Mouse (Mus musculus): ENCODE measurements at regions not wholly inside any gene's neighbourhood (a gene's known extent, or its start where the extent isn't known, plus 50 kb on each side); places are given as distances from the start of the nearest gene placed in this dataset.

GRCm38 (mm10) chr1:76430041-76430610 lies 884.1 kb downstream of the Slc4a3 start:
- no peak for DNase-seq
- intact Hi-C loops (cut with DNase I), result no loop called here

GRCm38 (mm10) chr1:76433481-76433941 lies 887.4 kb downstream of the Slc4a3 start:
- no peak for DNase-seq
- intact Hi-C loops (cut with DNase I), result no loop called here

GRCm38 (mm10) chr1:76450539-76451214 lies 904.6 kb downstream of the Slc4a3 start:
- DNase-seq, result no peak

GRCm38 (mm10) chr1:76453160-76453710 lies 907.2 kb downstream of the Slc4a3 start:
- no peak for DNase-seq
- intact Hi-C loops (cut with DNase I), result no loop called here

More at GRCm38 (mm10) chr1:76450539-76451214, 904.6 kb downstream of the Slc4a3 start:
- intact Hi-C loops (cut with DNase I), result no loop called here

GRCm38 (mm10) chr1:76466562-76466961 lies 920.5 kb downstream of the Slc4a3 start:
- no peak for DNase-seq
- intact Hi-C loops (cut with DNase I), result no loop called here

GRCm38 (mm10) chr1:76484193-76484592 lies 938.1 kb downstream of the Slc4a3 start:
- intact Hi-C loops (cut with DNase I), result no loop called here
- no peak for DNase-seq

- intact Hi-C loops (cut with DNase I), result no loop called here
- no peak for DNase-seq
Observed at GRCm38 (mm10) chr1:76487481-76487880, 941.4 kb downstream of the Slc4a3 start.

- DNase-seq, result no peak
- intact Hi-C loops (cut with DNase I), result no loop called here
Observed at GRCm38 (mm10) chr1:76489681-76490492, 943.8 kb downstream of the Slc4a3 start.

- intact Hi-C loops (cut with DNase I), result no loop called here
- no peak for DNase-seq
Observed at GRCm38 (mm10) chr1:76490719-76491118, 944.7 kb downstream of the Slc4a3 start.

- intact Hi-C loops (cut with DNase I), result no loop called here
- no peak for DNase-seq
Observed at GRCm38 (mm10) chr1:76491187-76491586, 945.1 kb downstream of the Slc4a3 start.

- DNase-seq, result no peak
- intact Hi-C loops (cut with DNase I), result no loop called here
Observed at GRCm38 (mm10) chr1:76505150-76505549, 959.1 kb downstream of the Slc4a3 start.

GRCm38 (mm10) chr1:76508821-76509220 lies 962.8 kb downstream of the Slc4a3 start:
- intact Hi-C loops (cut with DNase I), result no loop called here
- DNase-seq, result no peak

GRCm38 (mm10) chr1:76509486-76509885 lies 963.4 kb downstream of the Slc4a3 start:
- intact Hi-C loops (cut with DNase I), result no loop called here
- DNase-seq, result no peak

GRCm38 (mm10) chr1:76512156-76512555 lies 966.1 kb downstream of the Slc4a3 start:
- no peak for DNase-seq
- intact Hi-C loops (cut with DNase I), result no loop called here

GRCm38 (mm10) chr1:76513490-76513889 lies 967.4 kb downstream of the Slc4a3 start:
- no peak for DNase-seq
- intact Hi-C loops (cut with DNase I), result no loop called here

GRCm38 (mm10) chr1:76529531-76529930 lies 983.5 kb downstream of the Slc4a3 start:
- intact Hi-C loops (cut with DNase I), result no loop called here
- no peak for DNase-seq

- intact Hi-C loops (cut with DNase I), result no loop called here
Observed at GRCm38 (mm10) chr1:76530342-76530741, 984.3 kb downstream of the Slc4a3 start.

GRCm38 (mm10) chr1:76535522-76535956 lies 979.3 kb downstream of the Epha4 start:
- intact Hi-C loops (cut with DNase I), result no loop called here
- no peak for DNase-seq

More at GRCm38 (mm10) chr1:76530342-76530741, 984.3 kb downstream of the Slc4a3 start:
- no peak for DNase-seq

- DNase-seq, result no peak
- intact Hi-C loops (cut with DNase I), result no loop called here
Observed at GRCm38 (mm10) chr1:76540529-76540928, 974.4 kb downstream of the Epha4 start.

GRCm38 (mm10) chr1:76550876-76551275 lies 964.0 kb downstream of the Epha4 start:
- DNase-seq, result no peak
- intact Hi-C loops (cut with DNase I), result no loop called here

GRCm38 (mm10) chr1:76559441-76559840 lies 955.4 kb downstream of the Epha4 start:
- intact Hi-C loops (cut with DNase I), result no loop called here
- DNase-seq, result no peak

All from gastrocnemius, postnatal 36 days (tissue).